Mouse (Mus musculus) brain, embryonic 14.5 days (tissue): ENCODE measurements around the gene Afdn.

Source experiments
- CTCF ChIP-seq: fragments of 200-500 bp; IDR thresholded peaks from 2 replicates; pipeline ENCODE4 v1.5.1; 2012; ENCODE audit warnings: inconsistent platforms, mild to moderate bottlenecking, moderate library complexity, borderline replicate concordance; ENCODE audit not compliant: insufficient read depth, insufficient read length; ENCODE audit errors: extremely low read depth
- POLR2A ChIP-seq: fragments of 200-500 bp; IDR thresholded peaks from 2 replicates; pipeline ENCODE4 v1.6.1; 2012; ENCODE audit warnings: mild to moderate bottlenecking, inconsistent platforms, borderline replicate concordance; ENCODE audit not compliant: poor library complexity, insufficient read depth, insufficient read length, severe bottlenecking; ENCODE audit errors: extremely low read depth

- TF ChIP-seq POLR2A (no peak), CTCF (no peak)
These were observed 153.6 kb downstream of the Afdn start for GRCm38 (mm10) chr17:13913951-13914350.
